Mouse (Mus musculus): ENCODE results near the gene Sult4a1.

DNA sequence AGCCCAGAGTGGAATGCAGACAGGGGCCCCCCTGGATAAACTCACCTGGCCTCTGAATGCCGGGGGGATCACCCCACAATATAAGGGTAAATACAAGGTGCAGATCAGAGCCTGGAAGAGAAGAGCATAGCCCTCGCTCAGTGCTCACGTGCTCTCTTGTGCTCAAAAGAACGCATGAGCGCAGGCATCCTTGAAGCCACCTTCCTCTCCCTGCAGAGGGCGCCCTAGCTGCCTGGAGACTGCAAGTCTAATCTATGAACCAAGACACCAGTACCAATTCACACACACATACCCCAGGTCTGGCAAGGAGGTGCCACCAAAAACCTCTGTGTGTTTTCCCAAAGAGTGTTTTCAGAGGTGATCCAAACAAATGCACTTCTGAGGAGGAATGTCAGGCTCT lies 15.1 kb upstream of the Sult4a1 start:
- no peak for TF ChIP-seq MXI1 (IDR thresholded peaks at IDR 0.05; ENCODE audit: low read depth, low read length)
- no peak for TF ChIP-seq POLR2A (IDR thresholded peaks at IDR 0.05; ENCODE audit: low read depth, low read length)
- TF ChIP-seq ZNF384 (IDR thresholded peaks at IDR 0.05; ENCODE audit: low read depth, low read length): no peak

Measured in CH12.LX (cell line).